Mouse (Mus musculus) T-helper 2 cell (primary cell): Measurements from ENCODE around the gene Grik4.

ENCODE experiments used
- in situ Hi-C: fragments of 300-600 bp; cut with MboI, MseI; formaldehyde crosslinking; loops from one replicate; pipeline ENCODE4 v1.15.1; 2025; ENCODE audit warnings: high pct_unique_total_duplicates

Gene Grik4

DNA sequence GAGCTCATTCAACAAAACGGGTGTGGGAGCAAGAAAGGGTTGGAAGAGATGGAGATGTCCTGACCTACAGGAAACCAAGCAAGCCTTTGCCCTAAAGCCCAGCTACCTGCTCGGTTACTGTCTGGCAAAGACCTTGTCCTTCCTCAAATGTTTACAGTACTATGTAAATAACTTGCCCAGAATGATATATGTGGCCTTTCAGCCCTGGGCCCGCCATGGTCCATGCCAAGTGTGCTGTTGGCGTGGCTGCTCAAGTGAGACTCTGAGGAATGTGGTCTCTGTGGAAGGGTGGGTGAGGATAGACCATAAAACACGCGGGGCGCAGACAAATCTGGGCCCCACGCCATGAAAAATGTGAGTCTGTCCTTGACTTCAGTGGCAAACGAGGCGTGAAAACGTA, 83.1 kb downstream of the Grik4 start:
- in situ Hi-C loops: no loop called here

GRCm38 (mm10) chr9:42859959-42860794, 84.1 kb downstream of the Grik4 start:
- in situ Hi-C loops: no loop called here

- in situ Hi-C loops: no loop called here
Measured at GRCm38 (mm10) chr9:42858998-42859690, 85.1 kb downstream of the Grik4 start.

- in situ Hi-C loops: no loop called here
Measured at GRCm38 (mm10) chr9:42858576-42858975, 85.7 kb downstream of the Grik4 start.

DNA sequence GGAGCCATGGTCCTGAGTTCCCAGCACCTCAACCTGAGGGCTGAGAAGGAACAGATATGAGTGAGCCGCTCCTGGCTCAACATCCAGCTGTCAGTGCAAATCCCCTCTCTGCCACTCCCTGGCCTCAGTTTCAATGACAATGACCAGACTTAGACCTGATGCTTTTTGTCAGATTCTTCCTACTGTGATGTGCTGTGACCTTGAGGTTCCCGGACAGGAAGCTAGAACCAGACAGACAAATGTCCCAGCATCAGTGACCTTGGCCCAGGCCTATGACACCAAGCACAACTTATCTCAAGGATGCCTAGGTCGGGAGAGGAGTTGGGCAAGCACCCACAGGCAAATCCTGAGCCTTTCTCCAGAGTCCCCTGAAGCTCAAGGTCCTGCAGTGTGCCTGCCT, 86.5 kb downstream of the Grik4 start:
- in situ Hi-C loops: no loop called here

GRCm38 (mm10) chr9:42853077-42853476, 91.2 kb downstream of the Grik4 start:
- in situ Hi-C loops: no loop called here

GRCm38 (mm10) chr9:42850063-42850462, 94.2 kb downstream of the Grik4 start:
- in situ Hi-C loops: no loop called here

DNA sequence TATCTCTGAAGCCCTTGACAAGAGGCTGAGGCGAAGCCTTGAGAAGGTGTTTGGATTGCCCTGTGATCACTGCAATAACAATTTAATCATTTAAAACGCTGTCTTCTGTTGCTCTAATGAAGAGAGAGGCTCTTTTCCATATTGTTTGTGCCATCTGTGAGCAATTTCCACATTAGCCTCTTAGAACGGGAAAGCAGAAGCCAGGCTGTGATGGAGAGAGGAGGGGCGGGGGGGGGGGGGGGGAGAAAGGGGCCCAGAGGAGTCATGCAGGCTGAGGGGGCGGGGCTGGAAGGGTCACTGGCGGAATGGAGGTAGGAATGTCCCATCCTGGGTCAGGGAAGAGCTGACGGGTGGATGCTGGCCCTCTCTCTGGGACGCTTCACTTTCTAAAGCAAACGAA, 96.2 kb downstream of the Grik4 start:
- in situ Hi-C loops: no loop called here

GRCm38 (mm10) chr9:42846676-42847425, 97.4 kb downstream of the Grik4 start:
- in situ Hi-C loops: no loop called here

GRCm38 (mm10) chr9:42846139-42846538, 98.2 kb downstream of the Grik4 start:
- in situ Hi-C loops: no loop called here

DNA sequence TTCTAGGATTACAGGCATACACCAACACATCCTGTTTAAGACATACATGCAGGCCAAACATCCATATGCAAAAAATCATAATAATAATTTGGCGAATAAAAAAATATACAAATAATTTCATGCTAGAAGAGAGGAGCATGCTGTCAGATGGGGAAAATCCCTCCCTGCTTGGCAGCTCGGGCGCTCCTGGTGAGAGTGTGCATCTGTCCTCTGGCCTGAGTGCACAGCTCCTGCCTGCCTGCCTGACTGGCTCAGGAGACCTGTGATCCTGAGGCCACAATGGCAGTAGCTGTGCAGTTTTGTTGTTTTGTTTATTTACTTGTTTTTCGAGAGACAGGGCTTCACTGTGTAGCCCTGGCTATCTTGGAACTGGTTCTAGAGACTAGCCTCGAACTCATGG, 100.0 kb downstream of the Grik4 start:
- in situ Hi-C loops: no loop called here

DNA sequence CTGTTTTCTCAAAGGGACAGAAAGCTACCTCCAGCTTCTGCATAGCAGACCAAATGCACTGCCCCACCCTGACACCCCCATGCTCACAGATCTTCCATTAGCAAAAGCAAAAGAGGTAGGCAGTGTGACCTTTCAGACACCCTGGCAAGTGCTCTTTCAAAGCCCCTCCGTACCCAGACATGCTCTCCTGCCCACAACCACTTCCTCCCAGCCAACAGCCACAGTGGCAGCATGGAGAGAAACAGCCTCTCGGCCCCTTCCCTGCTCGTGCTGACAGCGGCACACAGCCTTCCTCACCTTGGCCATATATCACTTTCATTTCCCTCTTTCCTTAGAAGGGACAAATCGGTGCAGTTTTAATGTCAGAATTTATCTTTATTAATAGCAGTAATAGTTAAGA, 106.0 kb downstream of the Grik4 start:
- in situ Hi-C loops: no loop called here

GRCm38 (mm10) chr9:42837498-42837897, 106.8 kb downstream of the Grik4 start:
- in situ Hi-C loops: no loop called here

- in situ Hi-C loops: no loop called here
Measured at GRCm38 (mm10) chr9:42831558-42831957, 112.7 kb downstream of the Grik4 start.

DNA sequence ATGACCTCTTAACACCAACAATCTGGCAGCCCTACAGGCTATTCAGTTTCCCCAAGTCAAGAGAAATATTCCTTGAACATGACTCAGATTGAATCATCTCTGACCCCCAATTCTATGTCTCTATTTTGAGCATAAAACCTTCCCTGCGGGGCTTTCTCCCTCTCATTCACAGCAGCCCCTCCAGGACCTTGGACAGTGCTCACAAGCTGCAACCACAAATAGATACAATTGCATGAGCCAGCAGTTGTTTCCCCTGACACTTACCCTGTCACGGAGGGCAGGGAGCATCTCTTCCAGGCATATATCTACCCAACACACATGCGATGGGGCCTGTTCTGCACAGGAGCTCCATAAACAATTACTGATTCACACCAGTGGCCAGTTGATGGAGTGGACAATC, 125.0 kb downstream of the Grik4 start:
- in situ Hi-C loops: no loop called here

- in situ Hi-C loops: no loop called here
Measured at GRCm38 (mm10) chr9:42816815-42817214, 127.5 kb downstream of the Grik4 start.

- in situ Hi-C loops: no loop called here
Measured at GRCm38 (mm10) chr9:42809146-42809545, 135.1 kb downstream of the Grik4 start.

- in situ Hi-C loops: no loop called here
Measured at GRCm38 (mm10) chr9:42808394-42808793, 135.9 kb downstream of the Grik4 start.

DNA sequence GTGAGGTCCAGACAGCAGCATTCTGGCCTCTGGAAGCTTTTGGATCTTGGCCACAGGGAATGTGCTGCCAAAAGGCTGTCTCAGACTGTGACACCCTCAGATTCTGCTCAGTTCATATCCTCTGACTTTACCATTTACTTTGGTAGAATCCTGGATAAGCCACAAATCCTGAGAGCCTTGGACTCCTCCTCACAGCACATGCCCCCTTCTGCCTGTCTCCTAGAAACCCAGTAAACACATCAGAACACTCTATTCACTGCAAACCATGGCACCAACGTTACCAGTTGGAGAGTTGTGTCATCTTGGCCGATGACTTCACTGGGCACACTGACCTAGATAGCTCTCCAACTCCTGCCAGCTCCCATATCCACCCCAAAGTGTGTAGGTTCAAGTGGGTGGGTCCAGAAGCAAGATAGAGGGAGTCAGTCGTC, 141.2 kb downstream of the Grik4 start:
- in situ Hi-C loops: no loop called here

GRCm38 (mm10) chr9:42801929-42802328, 142.4 kb downstream of the Grik4 start:
- in situ Hi-C loops: no loop called here

DNA sequence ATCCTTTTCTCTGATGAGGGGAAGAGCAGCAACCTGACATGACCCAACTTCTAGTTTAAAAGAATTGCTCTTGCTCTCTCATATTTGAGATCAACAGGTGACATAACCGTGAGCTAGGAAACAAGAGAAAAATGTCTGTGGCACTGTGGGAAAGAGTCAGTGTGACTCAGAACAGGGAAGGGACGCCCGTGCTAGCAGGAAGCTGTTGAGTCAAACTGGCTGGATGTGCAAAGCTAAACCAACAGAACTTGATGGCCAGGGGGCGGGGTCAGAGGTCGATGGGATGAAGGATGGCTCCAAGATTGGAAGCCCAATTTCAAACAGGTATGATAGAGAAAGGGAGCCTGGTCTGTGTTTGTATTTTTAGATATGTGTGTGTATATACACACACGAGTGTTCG, 144.2 kb downstream of the Grik4 start:
- in situ Hi-C loops: no loop called here

DNA sequence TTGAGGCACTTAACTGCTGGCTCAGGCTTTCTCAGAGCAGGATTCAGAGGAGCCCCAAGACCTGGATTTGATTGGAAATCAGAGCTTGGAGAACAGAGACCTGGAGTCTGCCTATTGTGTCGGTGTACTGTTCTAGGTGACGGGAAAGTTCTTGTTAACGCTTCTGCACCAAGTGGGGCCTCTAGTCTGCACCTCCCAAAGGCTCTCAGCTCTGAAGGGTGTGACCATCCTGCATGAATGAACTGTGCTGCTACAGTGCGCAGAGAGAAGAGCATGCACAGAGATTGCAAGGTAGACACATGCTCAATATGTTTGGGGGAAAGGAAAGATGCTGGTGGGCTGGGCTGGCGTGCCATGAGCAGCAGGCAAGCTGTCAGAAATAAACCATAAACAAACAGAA, 144.6 kb downstream of the Grik4 start:
- in situ Hi-C loops: no loop called here
